Mouse (Mus musculus): ENCODE measurements at regions not wholly inside any gene's neighbourhood (a gene's known extent, or its start where the extent isn't known, plus 50 kb on each side); places are given as distances from the start of the nearest gene placed in this dataset.
A peak's percentile ranks its signal among the peaks of the same experiment; 100 is the strongest.

GRCm38 (mm10) chr1:128829536-128829935 lies 237.4 kb upstream of the Cxcr4 start:
- no peak for DNase-seq (ENCODE audit: low spot score in 2 of 2)

GRCm38 (mm10) chr1:128826419-128826818 lies 234.3 kb upstream of the Cxcr4 start:
- no peak for DNase-seq (ENCODE audit: low spot score in 2 of 2)

DNA sequence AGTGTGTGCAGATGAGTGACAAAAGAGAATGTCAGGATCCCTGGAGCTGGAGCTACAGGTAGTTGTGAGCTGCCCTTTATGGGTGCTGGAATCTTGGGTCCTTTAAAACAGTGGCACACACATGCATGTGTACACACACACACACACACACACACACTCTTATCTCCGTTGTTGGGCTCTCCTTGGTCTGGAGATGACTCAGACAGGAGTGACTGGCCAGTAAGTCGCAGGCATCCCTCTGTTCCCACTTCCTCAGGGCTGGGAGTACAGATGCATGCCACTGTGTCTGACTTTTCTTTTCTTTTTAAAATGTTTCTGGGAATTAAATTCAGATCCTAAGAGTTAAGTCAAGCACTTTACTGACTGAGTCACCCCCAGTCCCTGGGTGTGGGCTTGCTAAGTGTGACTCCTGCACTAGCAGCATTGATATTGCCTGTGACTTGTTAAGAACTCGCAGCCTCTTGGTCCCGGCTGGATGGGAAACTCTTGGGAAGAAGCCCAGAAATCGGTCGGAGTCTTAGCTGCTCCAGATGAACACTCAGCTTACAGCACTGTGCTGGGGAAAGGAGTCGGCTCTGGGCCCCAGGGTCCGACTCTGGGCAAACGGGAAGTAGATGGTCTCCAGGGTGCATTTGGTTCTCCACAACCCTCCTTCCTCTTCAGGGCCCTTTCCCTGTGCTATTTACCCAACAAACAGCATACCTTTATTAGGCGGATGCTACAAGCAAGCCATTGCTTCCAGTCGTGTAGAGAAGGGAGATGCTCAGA lies 233.0 kb upstream of the Cxcr4 start:
- no peak for DNase-seq (ENCODE audit: low spot score in 2 of 2)

- peak; percentile 12 to 57 for DNase-seq (ENCODE audit: low spot score in 2 of 2)
Measured at GRCm38 (mm10) chr1:128824235-128824634, 232.1 kb upstream of the Cxcr4 start.

GRCm38 (mm10) chr1:128821991-128822390 lies 229.9 kb upstream of the Cxcr4 start:
- DNase-seq (ENCODE audit: low spot score in 2 of 2), result no peak

- DNase-seq (ENCODE audit: low spot score in 2 of 2), result no peak
Measured at GRCm38 (mm10) chr1:128820527-128820926, 228.4 kb upstream of the Cxcr4 start.

DNA sequence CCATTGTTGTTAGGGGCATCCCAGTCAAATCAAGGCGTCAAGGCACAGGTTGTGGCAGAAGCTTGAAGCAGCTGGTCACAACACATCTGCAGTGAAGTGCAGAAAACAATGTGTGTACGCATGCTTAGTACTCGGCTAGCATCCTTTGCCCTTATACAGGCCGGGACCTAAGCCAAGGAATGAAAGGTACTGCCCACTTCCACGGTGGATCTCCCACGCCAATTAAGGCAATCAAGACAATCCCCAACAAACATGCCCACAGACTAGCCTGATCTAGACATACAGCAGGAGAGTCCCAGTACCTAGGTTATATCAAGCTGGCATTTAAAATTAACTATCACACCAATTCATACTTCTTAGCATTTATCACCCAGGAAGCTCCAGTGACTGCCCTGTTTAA lies 227.5 kb upstream of the Cxcr4 start:
- no peak for DNase-seq (ENCODE audit: low spot score in 2 of 2)

DNA sequence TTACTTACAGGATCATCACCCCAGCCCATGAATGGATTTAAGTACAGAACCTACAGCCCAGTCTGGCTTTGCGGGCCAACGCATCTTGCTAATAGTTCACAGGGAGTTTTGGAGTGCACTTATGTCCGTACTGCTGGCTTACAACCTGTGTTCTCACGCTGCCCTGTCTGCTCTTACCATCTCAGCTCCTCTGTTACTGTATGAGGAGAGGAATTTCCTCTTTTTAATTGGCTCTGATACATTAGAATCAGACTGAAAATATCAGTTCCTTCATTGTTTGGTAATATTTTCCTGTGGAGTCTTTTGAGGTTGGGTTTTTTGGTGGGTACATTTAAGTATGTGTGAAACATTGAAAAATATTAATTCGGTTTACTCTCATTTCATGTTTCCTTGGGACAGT lies 221.3 kb upstream of the Cxcr4 start:
- DNase-seq (ENCODE audit: low spot score in 2 of 2), result no peak

DNA sequence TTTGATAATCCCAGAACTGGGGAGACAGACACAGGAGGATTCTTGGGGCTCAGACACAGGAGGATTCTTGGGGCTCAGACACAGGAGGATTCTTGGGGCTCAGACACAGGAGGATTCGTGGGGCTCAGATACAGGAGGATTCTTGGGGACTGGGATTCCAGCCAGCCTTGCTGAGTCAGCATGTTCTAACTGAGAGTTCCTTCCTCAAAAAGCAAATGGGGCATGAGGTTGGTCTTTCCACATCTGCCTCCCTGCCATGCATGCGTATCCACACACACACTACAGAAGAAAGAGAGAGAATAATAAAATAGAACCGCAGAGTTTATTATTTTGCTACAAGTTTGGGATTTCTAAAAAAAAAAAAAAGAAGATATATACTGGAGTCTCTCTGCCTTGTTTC lies 218.8 kb upstream of the Cxcr4 start:
- DNase-seq (ENCODE audit: low spot score in 2 of 2), result no peak

- no peak for DNase-seq (ENCODE audit: low spot score in 2 of 2)
Measured at GRCm38 (mm10) chr1:128810094-128810493, 218.0 kb upstream of the Cxcr4 start.

GRCm38 (mm10) chr1:128809601-128810000 lies 217.5 kb upstream of the Cxcr4 start:
- no peak for DNase-seq (ENCODE audit: low spot score in 2 of 2)

DNA sequence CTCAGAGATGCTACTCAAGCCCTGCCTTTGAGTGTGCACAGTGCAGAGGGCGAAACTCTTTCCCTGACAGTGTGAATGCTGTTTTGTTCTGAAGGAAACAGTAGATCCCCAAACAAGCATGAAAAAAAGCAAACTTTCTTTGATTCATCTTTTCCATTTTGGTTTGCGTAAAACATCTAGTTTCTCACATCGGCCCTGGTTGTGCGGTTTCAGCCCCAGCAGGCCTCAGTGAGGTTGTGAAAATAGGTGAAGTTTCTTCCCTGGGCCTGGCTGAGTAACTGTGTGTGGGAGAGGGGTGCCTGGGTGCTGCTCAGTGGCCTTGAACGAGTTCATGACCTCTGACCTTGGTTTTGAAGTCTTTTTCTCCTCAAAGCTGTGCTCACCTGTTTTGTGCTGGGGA lies 216.5 kb upstream of the Cxcr4 start:
- no peak for DNase-seq (ENCODE audit: low spot score in 2 of 2)

GRCm38 (mm10) chr1:128805687-128806653 lies 213.9 kb upstream of the Cxcr4 start:
- DNase-seq (ENCODE audit: low spot score in 2 of 2), result no peak

GRCm38 (mm10) chr1:128803433-128804060 lies 211.5 kb upstream of the Cxcr4 start:
- no peak for DNase-seq (ENCODE audit: low spot score in 2 of 2)

GRCm38 (mm10) chr1:128803058-128803432 lies 211.0 kb upstream of the Cxcr4 start:
- no peak for DNase-seq (ENCODE audit: low spot score in 2 of 2)

- no peak for DNase-seq (ENCODE audit: low spot score in 2 of 2)
Measured at GRCm38 (mm10) chr1:128798721-128799120, 206.6 kb upstream of the Cxcr4 start.

- DNase-seq (ENCODE audit: low spot score in 2 of 2), result no peak
Measured at GRCm38 (mm10) chr1:128795654-128796053, 203.6 kb upstream of the Cxcr4 start.

DNA sequence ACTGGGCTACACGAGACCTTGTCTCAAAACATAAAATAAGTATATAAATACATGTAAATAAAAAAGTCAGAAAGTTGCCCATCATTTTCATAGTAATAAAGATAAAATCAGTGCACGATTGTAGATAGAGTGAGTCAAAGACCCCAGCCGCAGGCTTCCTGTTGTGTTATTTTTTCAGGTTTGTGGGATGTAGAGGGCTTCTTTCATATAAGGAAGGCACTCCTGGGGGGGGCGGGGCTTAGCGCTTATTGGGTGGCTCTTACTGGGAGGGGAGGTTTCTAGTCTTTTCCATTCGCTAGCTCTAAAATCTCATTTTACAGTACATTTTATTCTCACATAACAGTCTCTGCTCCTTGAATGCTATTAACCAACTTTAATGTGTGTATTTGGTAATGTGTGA lies 198.8 kb upstream of the Cxcr4 start:
- DNase-seq (ENCODE audit: low spot score in 2 of 2), result no peak

GRCm38 (mm10) chr1:128789567-128790335 lies 197.7 kb upstream of the Cxcr4 start:
- DNase-seq (ENCODE audit: low spot score in 2 of 2), result no peak

DNA sequence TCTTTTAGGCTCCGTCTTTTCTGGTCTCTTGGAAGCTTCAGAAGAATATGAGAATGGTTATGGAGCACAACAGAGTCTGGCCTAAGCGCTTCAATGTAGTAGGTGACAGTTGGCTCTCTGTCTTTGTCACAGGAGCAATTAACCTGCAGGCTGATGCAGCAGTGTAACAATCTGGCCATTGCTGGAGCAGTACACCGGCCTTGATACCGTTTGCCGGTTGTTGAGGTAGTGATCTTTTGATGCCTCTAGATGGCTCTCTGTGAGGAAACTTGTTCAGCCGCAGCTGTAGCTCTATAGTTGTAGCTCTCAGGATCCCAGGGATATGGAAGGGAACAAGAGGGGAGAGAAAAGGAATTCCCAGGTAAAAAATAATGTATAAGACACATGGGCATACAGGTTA lies 196.1 kb upstream of the Cxcr4 start:
- no peak for DNase-seq (ENCODE audit: low spot score in 2 of 2)

DNA sequence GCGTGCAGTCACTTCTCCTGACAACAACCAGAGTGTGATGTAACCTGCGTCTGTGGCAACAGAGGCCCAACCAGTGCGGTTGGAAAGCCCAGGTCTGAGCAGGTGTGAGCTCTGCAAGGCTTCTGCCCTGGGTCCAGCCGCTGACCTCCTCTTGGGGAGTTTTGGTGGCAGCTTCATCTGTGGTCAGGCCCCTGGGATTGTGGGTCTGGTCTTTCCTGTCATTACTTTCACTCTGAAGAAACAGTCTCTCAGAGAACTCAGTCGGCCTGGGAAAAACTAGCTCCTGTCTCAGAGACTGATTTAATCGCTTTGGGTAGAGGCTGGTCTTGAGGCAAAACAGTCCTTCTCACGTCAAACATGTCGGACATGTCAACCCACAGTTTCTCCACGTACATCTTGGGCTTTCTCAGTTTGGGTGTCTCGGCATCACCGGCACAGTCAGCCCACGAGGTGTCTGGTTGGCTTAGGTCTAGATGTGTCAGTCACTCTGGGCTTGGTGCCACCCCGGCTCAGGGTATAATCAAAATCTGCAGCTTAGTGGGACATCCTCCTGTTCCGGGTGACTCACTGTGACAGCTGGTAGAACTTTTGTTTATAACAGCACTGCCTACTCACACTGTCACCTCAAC lies 195.0 kb upstream of the Cxcr4 start:
- DNase-seq (ENCODE audit: low spot score in 2 of 2), result peak; percentile 32 to 94
